In the genomic region with DNA sequence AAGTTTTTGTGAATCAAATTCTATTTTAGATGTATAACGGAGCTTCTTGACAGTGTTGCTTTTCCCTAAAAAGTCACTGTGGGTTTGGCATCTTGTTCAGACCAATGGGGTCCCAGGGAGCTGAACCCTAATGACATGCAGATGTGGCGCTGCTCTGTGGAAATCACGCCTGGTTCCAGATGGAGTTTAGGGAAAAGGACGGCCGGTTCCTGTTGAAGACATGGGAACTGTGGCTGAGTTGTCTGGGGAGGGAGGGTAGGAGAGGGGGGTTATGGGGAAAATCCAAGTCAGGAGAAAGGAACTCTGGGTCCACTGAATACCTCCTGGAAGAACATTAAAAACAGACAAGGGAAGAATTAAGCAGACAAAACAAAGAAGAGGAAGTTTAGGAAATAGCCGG, we compare ENCODE assay signal across 12 mouse cellular contexts.
A peak's percentile ranks its signal among the peaks of the same experiment; 100 is the strongest.
DNase-seq lines count a peak whose midpoint lies in the region; ATAC-seq and TF ChIP-seq lines count a peak whose summit lies in the region.
"Had no signal": no experiment of that assay in that cellular context is flagged by ENCODE, and none has a peak within 500 bp of the region (broad histone marks: within the 10 kb centered on the region; RNA-seq: fewer than 3 reads in every experiment).

No protein-coding gene starts in this region.

- H3K27ac ChIP-seq in forebrain, embryonic 10.5 days = no peak overlapping the region
- H3K27ac ChIP-seq in forebrain, embryonic 14.5 days (ENCODE audit: low read depth, low read length) = no peak overlapping the region
- H3K27ac ChIP-seq in kidney, embryonic 15.5 days = no peak overlapping the region
- no peak overlapping the region for H3K27ac ChIP-seq in midbrain, postnatal 0 days (ENCODE audit: low read depth, low read length)
- H3K27ac ChIP-seq: left cerebral cortex, adult 2 months; stomach, postnatal 0 days had no signal

- WGBS in forebrain, embryonic 10.5 days = 64% methylated on average over 6 of the region's 6 CpGs
- 80% methylated on average over 6 of the region's 6 CpGs for WGBS in forebrain, embryonic 14.5 days
- 46% methylated on average over 6 of the region's 6 CpGs for WGBS in kidney, embryonic 15.5 days
- WGBS in midbrain, postnatal 0 days = 82% methylated on average over 6 of the region's 6 CpGs

- no peak for ATAC-seq in forebrain, embryonic 14.5 days
- ATAC-seq in kidney, embryonic 15.5 days (replicated peaks; ENCODE audit: low FRiP score) = no peak
- no peak for ATAC-seq in midbrain, postnatal 0 days (ENCODE audit: low FRiP score)

- H3K4me2 ChIP-seq in forebrain, embryonic 14.5 days (ENCODE audit: low read length) = no peak overlapping the region
- H3K4me2 ChIP-seq in kidney, embryonic 15.5 days = no peak overlapping the region
- no peak overlapping the region for H3K4me2 ChIP-seq in midbrain, postnatal 0 days (ENCODE audit: low read depth, low read length, poor library complexity, severe bottlenecking)

- no peak overlapping the region for H3K9ac ChIP-seq in forebrain, embryonic 14.5 days (ENCODE audit: low read length)
- no peak overlapping the region for H3K9ac ChIP-seq in kidney, embryonic 15.5 days
- no peak overlapping the region for H3K9ac ChIP-seq in midbrain, postnatal 0 days (replicated peaks; ENCODE audit: low read length, poor library complexity, severe bottlenecking)

- no peak for TF ChIP-seq CTCF in midbrain, postnatal 0 days (IDR thresholded peaks at IDR 0.05)

- H3K4me1 ChIP-seq in forebrain, embryonic 10.5 days = no peaks in the 10 kb centered on the region
- H3K4me1 ChIP-seq in forebrain, embryonic 14.5 days (ENCODE audit: control insufficient read depth, insufficient read depth, low read length) = no peaks in the 10 kb centered on the region
- H3K4me1 ChIP-seq in kidney, embryonic 15.5 days = no peaks in the 10 kb centered on the region
- no peaks in the 10 kb centered on the region for H3K4me1 ChIP-seq in midbrain, postnatal 0 days (ENCODE audit: insufficient read depth, low read length)

- H3K9me3 ChIP-seq in forebrain, embryonic 10.5 days = no peaks in the 10 kb centered on the region
- no peaks in the 10 kb centered on the region for H3K9me3 ChIP-seq in forebrain, embryonic 14.5 days (replicated peaks; ENCODE audit: control insufficient read depth, low read length)
- no peaks in the 10 kb centered on the region for H3K9me3 ChIP-seq in kidney, embryonic 15.5 days (replicated peaks)
- H3K9me3 ChIP-seq in midbrain, postnatal 0 days (ENCODE audit: low read length) = no peaks in the 10 kb centered on the region

- no peaks in the 10 kb centered on the region for H3K27me3 ChIP-seq in forebrain, embryonic 10.5 days (ENCODE audit: poor library complexity, severe bottlenecking)
- no peaks in the 10 kb centered on the region for H3K27me3 ChIP-seq in forebrain, embryonic 14.5 days (replicated peaks; ENCODE audit: control insufficient read depth, insufficient read depth, low read length)
- H3K27me3 ChIP-seq in kidney, embryonic 15.5 days = no peaks in the 10 kb centered on the region
- H3K27me3 ChIP-seq in midbrain, postnatal 0 days (ENCODE audit: insufficient read depth, low read length) = no peaks in the 10 kb centered on the region

- DNase-seq in forebrain, embryonic 10.5 days (ENCODE audit: extremely low spot score, low spot score) = peak; percentile 31
- no peak for DNase-seq in forebrain, embryonic 14.5 days (ENCODE audit: low spot score)
- DNase-seq in embryo, embryonic 11.5 days (ENCODE audit: low read depth, low spot score) = peak; percentile 43
- peak; percentile 11 to 25 for DNase-seq in gastrocnemius, adult 8-10 months (ENCODE audit: low spot score in 2 of 2)
- peak; percentile 53 for DNase-seq in lung, postnatal 10 days
- no peak for DNase-seq in midbrain, postnatal 0 days (ENCODE audit: low spot score)
- DNase-seq in adrenal gland, postnatal 25 days = no peak
- DNase-seq: adrenal gland, postnatal 14 days; kidney, postnatal 36 days had no signal

- no peak overlapping the region for H3K4me3 ChIP-seq in forebrain, embryonic 10.5 days
- H3K4me3 ChIP-seq in forebrain, embryonic 14.5 days (ENCODE audit: low read depth, low read length) = no peak overlapping the region
- H3K4me3 ChIP-seq in kidney, embryonic 15.5 days (replicated peaks) = no peak overlapping the region
- H3K4me3 ChIP-seq in midbrain, postnatal 0 days (ENCODE audit: low read depth, low read length) = no peak overlapping the region
- H3K4me3 ChIP-seq: left cerebral cortex, adult 2 months had no signal

- no peaks in the 10 kb centered on the region for H3K36me3 ChIP-seq in forebrain, embryonic 10.5 days (replicated peaks)
- H3K36me3 ChIP-seq in forebrain, embryonic 14.5 days (ENCODE audit: control insufficient read depth, insufficient read depth, low read length) = no peaks in the 10 kb centered on the region
- H3K36me3 ChIP-seq in kidney, embryonic 15.5 days = no peaks in the 10 kb centered on the region
- no peaks in the 10 kb centered on the region for H3K36me3 ChIP-seq in midbrain, postnatal 0 days (ENCODE audit: insufficient read depth, low read length)

Comparison
In these comparisons a context has a peak if more than half of its experiments do, and no peak if none do; other contexts are left out.
1. DNase-seq: peak in forebrain, embryonic 10.5 days (single experiment), embryo, embryonic 11.5 days (single experiment), gastrocnemius, adult 8-10 months (2 of 2) and lung, postnatal 10 days (single experiment); none in forebrain, embryonic 14.5 days (single experiment), midbrain, postnatal 0 days (single experiment) and adrenal gland, postnatal 25 days (single experiment).